Mouse (Mus musculus): ENCODE data around the gene Mylk3. TPM values are rescaled to one million over a fixed set of nuclear protein-coding genes. Genes with fewer than 3 reads are reported as not detected.

Mylk3 gene
- total RNA-seq (2023) = not detected

GRCm38 (mm10) chr8:85386205-85386604, at the start of gene Mylk3:
TSS of gene Mylk3 (minus strand) at chr8:85386345.

GRCm38 (mm10) chr8:85432168-85433016, 46.2 kb upstream of the Mylk3 start, which contains the start of gene 4921524J17Rik:
TSS of gene 4921524J17Rik (minus strand) at chr8:85432833.

GRCm38 (mm10) chr8:85299434-85300077, 86.6 kb downstream of the Mylk3 start, which contains the start of the genes Orc6 and Vps35:
TSS of gene Orc6 (plus strand) at chr8:85299632.
TSS of gene Vps35 (minus strand) at chr8:85299802.

Other genes with a start within 250 kb of the Mylk3 start
- gene Cks1brt, start 234.4 kb downstream of the Mylk3 start, total RNA-seq (2023) = not detected
- gene Olfr371, start 160.4 kb downstream of the Mylk3 start, total RNA-seq (2023) = not detected
- 39.1 TPM for gene Orc6, start 86.7 kb downstream of the Mylk3 start, total RNA-seq (2023)
- gene Vps35, start 86.5 kb downstream of the Mylk3 start, total RNA-seq (2023) = 52.4 TPM
- gene 4921524J17Rik, start 46.5 kb upstream of the Mylk3 start, total RNA-seq (2023) = 14.1 TPM
- 1.1 TPM for gene Gpt2, start 106.2 kb upstream of the Mylk3 start, total RNA-seq (2023)
- gene Dnaja2, start 169.0 kb upstream of the Mylk3 start, total RNA-seq (2023) = 130 TPM